Mouse (Mus musculus) cerebellum, adult 2 months (tissue): ENCODE measurements around the gene Phlda3. TPM values are rescaled to one million over a fixed set of nuclear protein-coding genes. Genes with fewer than 3 reads are reported as not detected.
A peak's percentile ranks its signal among the peaks of the same experiment; 100 is the strongest.

ENCODE experiments used
- DNase-seq, 2 experiments: peaks; one replicate each; pipeline ENCODE4 v3.0.0; 2021
- H3K27ac ChIP-seq: fragments of 200-500 bp; 2 replicates; pipeline ENCODE4 v1.5.1; 2012; ENCODE audit warnings: low read length, control low read depth, inconsistent platforms; ENCODE audit not compliant: insufficient read depth
- H3K27me3 ChIP-seq: fragments of 200-500 bp; 2 replicates; pipeline ENCODE4 v1.6.1; 2012; ENCODE audit warnings: inconsistent platforms, mild to moderate bottlenecking, low read length, moderate library complexity; ENCODE audit not compliant: control insufficient read depth, insufficient read depth
- H3K4me1 ChIP-seq: fragments of 200-500 bp; 2 replicates; pipeline ENCODE4 v1.6.1; 2011; ENCODE audit warnings: low read length; ENCODE audit not compliant: control insufficient read depth, insufficient read depth
- H3K4me3 ChIP-seq: fragments of 200-500 bp; replicated peaks from 2 replicates; pipeline ENCODE3; 2011; ENCODE audit warnings: mild to moderate bottlenecking, low read depth, low read length, control low read depth; ENCODE audit not compliant: insufficient read depth
- CTCF ChIP-seq: fragments of 200-500 bp; IDR thresholded peaks from 2 replicates; pipeline ENCODE4 v1.5.1; 2011; ENCODE audit warnings: low read depth, mild to moderate bottlenecking, control low read depth, low read length, moderate library complexity, borderline replicate concordance; ENCODE audit not compliant: insufficient read depth
- POLR2A ChIP-seq: fragments of 200-500 bp; IDR thresholded peaks from 2 replicates; pipeline ENCODE4 v1.6.1; 2011; ENCODE audit warnings: low read length, control low read depth, borderline replicate concordance; ENCODE audit not compliant: insufficient read depth
- WGBS: fragments of 180-500 bp; shearing (Covaris S2); methylation state at CpG from one replicate; pipeline ENCODE4 v1.1.7; 2018; 5-methylcytosine and 5-hydroxymethylcytosine counted together
- polyA plus RNA-seq: library from polyadenylated mRNA; depleted of rRNA; stranded (reverse); fragments of >200 nt; gene quantifications from 2 replicates; pipeline ENCODE4 v1.2.3, GENCODE M21; 2012

Gene Phlda3
- polyA plus RNA-seq, 1 experiment: 93.0 TPM

- WGBS: 75% methylated on average over 4 of the region's 4 CpGs
- H3K4me1 ChIP-seq: no peaks in the 10 kb centered on the region
- TF ChIP-seq POLR2A: no peak
- no peak for TF ChIP-seq CTCF
Measured at GRCm38 (mm10) chr1:135746248-135746647, 19.7 kb upstream of the Phlda3 start.

DNA sequence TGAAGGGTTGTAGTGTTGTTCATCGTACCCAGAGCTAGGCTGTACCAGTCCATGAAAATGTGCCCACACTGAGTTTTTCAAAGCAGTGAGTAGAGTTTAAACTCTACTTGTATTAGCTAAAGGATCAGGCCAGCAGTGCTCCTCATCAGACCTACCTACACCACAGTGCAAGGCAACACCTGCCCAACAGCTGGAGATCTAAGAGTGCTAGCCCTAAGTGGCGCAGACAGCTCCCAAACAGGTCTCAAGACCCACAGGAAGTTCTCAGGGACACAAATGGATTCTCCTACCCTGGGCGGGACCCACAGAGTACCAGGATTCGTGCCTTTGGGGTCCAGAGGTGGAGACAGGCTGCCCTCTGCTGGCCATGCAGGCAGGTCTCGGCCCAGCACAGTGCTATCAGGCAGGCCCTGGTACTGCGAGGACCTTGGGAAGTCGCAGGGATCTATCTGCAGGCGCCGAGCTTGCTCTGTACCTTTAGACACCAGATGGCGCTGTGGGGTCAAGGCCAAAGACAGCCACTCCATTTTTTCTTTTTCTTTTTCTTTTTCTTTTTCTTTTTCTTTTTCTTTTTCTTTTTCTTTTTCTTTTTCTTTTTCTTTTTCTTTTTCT, 13.1 kb upstream of the Phlda3 start:
- TF ChIP-seq POLR2A (no peak), CTCF (peak; percentile 81)
- Histone ChIP-seq H3K27ac (no peak overlapping the region), H3K4me1 (no peaks in the 10 kb centered on the region), H3K4me3 (no peak overlapping the region), H3K27me3 (no peaks in the 10 kb centered on the region)
- 19% methylated on average over 10 of the region's 10 CpGs for WGBS
- peak; percentile 77 to 81 for DNase-seq

More at GRCm38 (mm10) chr1:135746248-135746647, 19.7 kb upstream of the Phlda3 start:
- H3K27ac ChIP-seq: no peak overlapping the region
- no peak for DNase-seq
- no peaks in the 10 kb centered on the region for H3K27me3 ChIP-seq
- no peak overlapping the region for H3K4me3 ChIP-seq

DNA sequence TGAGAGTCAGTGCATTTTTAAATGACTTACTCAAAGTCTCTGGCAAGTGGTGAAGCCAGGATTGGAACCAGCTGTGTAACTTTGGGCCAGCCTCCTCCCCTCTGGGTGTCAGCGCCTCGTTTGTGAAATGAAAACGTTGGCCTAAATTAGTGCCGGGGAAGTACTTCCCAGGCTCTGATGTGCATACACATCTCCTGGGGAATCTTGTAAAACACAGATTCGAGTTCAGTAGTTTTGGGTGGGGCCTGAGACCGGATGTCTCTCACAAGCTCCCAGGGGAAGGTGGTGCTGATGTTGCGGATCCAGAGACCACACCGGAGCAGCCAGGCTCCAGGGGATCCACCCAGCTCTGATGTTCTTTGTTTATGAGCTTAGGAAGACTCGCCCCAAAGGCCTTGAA, 10.6 kb upstream of the Phlda3 start:
- 60% methylated on average over 9 of the region's 9 CpGs for WGBS
- Histone ChIP-seq H3K4me3 (no peak overlapping the region), H3K4me1 (no peaks in the 10 kb centered on the region), H3K27ac (no peak overlapping the region), H3K27me3 (no peaks in the 10 kb centered on the region)
- no peak for DNase-seq
- no peak for TF ChIP-seq POLR2A
- TF ChIP-seq CTCF: no peak

- Histone ChIP-seq H3K4me3 (no peak overlapping the region), H3K27me3 (no peaks in the 10 kb centered on the region), H3K4me1 (no peaks in the 10 kb centered on the region), H3K27ac (no peak overlapping the region)
- no peak for TF ChIP-seq CTCF
- no peak for TF ChIP-seq POLR2A
- DNase-seq: no peak
- WGBS: 85% methylated on average over 3 of the region's 3 CpGs
Measured at GRCm38 (mm10) chr1:135755913-135756312, 10.0 kb upstream of the Phlda3 start.

DNA sequence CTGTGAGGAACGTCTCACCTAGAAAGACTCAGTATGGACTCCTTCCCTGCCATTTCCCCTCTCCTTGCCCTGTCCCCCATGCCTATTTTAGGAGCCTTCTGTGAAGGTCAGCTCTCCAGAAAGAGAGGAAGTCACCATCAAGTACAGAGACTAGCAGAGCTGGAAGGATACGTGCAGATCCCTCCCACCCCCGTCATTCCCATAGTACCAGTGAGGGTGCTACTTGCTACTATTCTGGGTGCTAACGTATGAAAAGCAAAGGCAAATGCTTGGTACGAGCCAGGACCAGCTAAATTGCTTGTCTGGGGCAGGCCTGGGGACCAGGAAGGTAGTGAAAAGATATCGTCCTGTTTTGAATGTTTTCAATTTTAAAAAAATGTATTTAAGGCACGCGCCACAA, 8.6 kb upstream of the Phlda3 start:
- DNase-seq: no peak
- TF ChIP-seq CTCF (no peak), POLR2A (no peak)
- H3K4me1 ChIP-seq: no peaks in the 10 kb centered on the region
- H3K27me3 ChIP-seq: no peaks in the 10 kb centered on the region
- 85% methylated on average over 8 of the region's 8 CpGs for WGBS
- no peak overlapping the region for H3K4me3 ChIP-seq
- no peak overlapping the region for H3K27ac ChIP-seq

- no peak overlapping the region for H3K4me3 ChIP-seq
- H3K4me1 ChIP-seq: no peaks in the 10 kb centered on the region
- WGBS: 55% methylated on average over 4 of the region's 4 CpGs
- no peak for DNase-seq
- H3K27ac ChIP-seq: no peak overlapping the region
- TF ChIP-seq CTCF (no peak), POLR2A (no peak)
- no peaks in the 10 kb centered on the region for H3K27me3 ChIP-seq
Measured at GRCm38 (mm10) chr1:135759685-135760084, 6.2 kb upstream of the Phlda3 start.

DNA sequence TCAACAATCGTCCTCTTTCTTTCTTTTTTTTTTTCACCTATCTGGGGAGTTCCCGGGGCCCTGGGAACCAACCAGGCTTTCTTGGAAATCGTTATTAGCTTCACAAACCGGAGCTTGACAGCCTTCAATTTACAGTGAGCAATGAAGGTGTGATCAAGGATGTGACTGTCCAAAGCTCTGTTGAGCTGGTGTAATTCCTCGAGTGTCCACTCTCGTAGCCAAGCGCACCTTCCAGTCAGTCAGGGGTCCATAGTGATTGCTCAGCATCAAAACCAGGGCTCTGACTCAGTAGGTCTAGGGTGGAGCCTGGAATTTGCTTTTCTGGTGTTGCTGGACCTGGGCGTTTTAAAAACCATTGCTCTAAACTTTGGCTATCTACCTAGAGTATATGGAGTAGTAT, 5.7 kb upstream of the Phlda3 start:
- Histone ChIP-seq H3K4me1 (no peaks in the 10 kb centered on the region), H3K4me3 (no peak overlapping the region), H3K27me3 (no peaks in the 10 kb centered on the region), H3K27ac (no peak overlapping the region)
- TF ChIP-seq CTCF: no peak
- TF ChIP-seq POLR2A: no peak
- 76% methylated on average over 8 of the region's 8 CpGs for WGBS
- no peak for DNase-seq

- no peak overlapping the region for H3K27ac ChIP-seq
- no peak overlapping the region for H3K4me3 ChIP-seq
- H3K4me1 ChIP-seq: no peaks in the 10 kb centered on the region
- no peaks in the 10 kb centered on the region for H3K27me3 ChIP-seq
- WGBS: 94% methylated on average over 5 of the region's 5 CpGs
- no peak for TF ChIP-seq POLR2A
- TF ChIP-seq CTCF: no peak
- DNase-seq: no peak
Measured at GRCm38 (mm10) chr1:135761728-135762127, 4.2 kb upstream of the Phlda3 start.
